Mouse (Mus musculus) liver, adult 2 months (tissue): ENCODE results near the gene Tesk2.

Experiments
- CTCF ChIP-seq: fragments of 200-500 bp; IDR thresholded peaks from 2 replicates; pipeline ENCODE4 v1.5.1; 2011; ENCODE audit warnings: low read depth, low read length, control low read depth
- POLR2A ChIP-seq: fragments of 200-500 bp; IDR thresholded peaks from 2 replicates; pipeline ENCODE4 v1.6.1; 2011; ENCODE audit warnings: low read length, control low read depth; ENCODE audit not compliant: insufficient read depth; ENCODE audit errors: extremely low read depth

DNA sequence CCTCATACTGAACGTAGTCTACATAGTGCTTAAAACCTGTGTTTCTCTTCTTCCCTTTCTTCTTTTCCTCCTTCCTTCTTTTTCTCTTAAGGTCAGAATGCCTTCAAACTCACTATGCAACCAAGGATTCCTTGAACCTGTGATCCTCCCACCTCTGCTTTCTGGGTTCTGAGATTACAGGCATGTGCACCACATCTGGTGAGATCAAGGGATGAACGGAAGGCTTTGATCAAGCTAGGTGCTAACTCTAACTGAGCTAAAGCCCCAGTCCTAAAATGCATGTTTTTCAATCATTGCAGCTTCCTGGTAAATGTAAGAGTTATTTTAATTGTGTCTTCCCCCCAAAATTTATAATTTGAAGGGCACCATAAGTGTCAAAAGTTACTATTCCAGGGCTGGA, 14.2 kb downstream of the Tesk2 start:
- TF ChIP-seq CTCF (no peak), POLR2A (no peak)
